Mouse (Mus musculus): Measurements from ENCODE around the gene Osbpl9.

DNA sequence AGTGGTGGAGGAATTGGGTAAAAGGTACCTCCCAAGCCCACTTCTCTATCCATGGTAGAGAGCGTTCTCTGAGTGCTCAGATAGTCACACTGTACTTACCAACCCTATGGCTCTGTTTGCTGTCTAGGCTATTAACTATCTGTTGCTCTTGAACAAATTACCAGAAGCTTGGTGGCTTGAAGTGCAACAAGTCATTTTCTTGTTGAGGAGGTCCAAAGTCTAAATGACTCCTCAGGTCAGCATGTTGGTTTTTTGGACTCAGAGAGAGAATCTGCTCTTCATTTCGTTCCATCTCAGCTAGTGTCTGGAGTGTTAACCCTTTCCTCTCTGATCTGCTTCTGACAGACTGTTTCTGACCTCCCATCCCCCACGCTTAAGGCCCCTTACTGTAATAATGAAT lies 177.0 kb downstream of the Osbpl9 start:
- no peak for TF ChIP-seq POLR2A (IDR thresholded peaks at IDR 0.05; ENCODE audit: borderline replicate concordance, low read depth, low read length)
- no peak for TF ChIP-seq CTCF (IDR thresholded peaks at IDR 0.05; ENCODE audit: low read depth, low read length)

All from bone marrow macrophage, adult 2 months (primary cell).